ENCODE assay signal across 9 mouse cellular contexts in the genomic region with DNA sequence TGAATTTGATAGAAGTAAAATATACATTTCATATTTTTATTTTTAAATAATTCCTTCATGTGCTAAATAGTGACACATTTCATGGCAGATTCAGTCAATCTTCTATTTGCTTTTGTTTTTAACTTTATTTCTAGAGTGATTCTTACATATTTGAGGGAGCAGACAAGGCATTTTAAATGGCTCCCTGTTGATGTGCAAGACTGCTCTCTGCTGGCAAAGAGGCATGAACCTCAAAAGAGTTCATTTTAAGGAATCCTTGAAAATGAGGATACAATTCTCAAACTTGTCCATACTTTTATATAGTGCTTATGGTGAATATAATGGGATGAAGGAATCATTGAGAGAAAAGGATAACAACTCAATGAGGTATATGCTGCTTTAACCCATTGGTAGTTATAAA.
DNase-seq lines count a peak whose midpoint lies in the region; ATAC-seq and TF ChIP-seq lines count a peak whose summit lies in the region.
"Had no signal": no experiment of that assay in that cellular context is flagged by ENCODE, and none has a peak within 500 bp of the region (broad histone marks: within the 10 kb centered on the region; RNA-seq: fewer than 3 reads in every experiment).

No protein-coding gene starts in this region.

- H3K9me3 ChIP-seq in kidney, embryonic 14.5 days (ENCODE audit: control insufficient read depth, low read length): no peaks in the 10 kb centered on the region
- no peaks in the 10 kb centered on the region for H3K9me3 ChIP-seq in midbrain, postnatal 0 days (ENCODE audit: low read length)
- no peaks in the 10 kb centered on the region for H3K9me3 ChIP-seq in midbrain, embryonic 11.5 days (ENCODE audit: control insufficient read depth, low read length)
- no peaks in the 10 kb centered on the region for H3K9me3 ChIP-seq in stomach, postnatal 0 days (ENCODE audit: control insufficient read depth, low read length)

- no peaks in the 10 kb centered on the region for H3K27me3 ChIP-seq in kidney, adult 2 months (replicated peaks; ENCODE audit: control insufficient read depth, insufficient read depth, low read length)
- H3K27me3 ChIP-seq in kidney, embryonic 14.5 days (ENCODE audit: control insufficient read depth, insufficient read depth, low read length): no peaks in the 10 kb centered on the region
- no peaks in the 10 kb centered on the region for H3K27me3 ChIP-seq in midbrain, postnatal 0 days (ENCODE audit: insufficient read depth, low read length)
- H3K27me3 ChIP-seq in midbrain, embryonic 11.5 days (ENCODE audit: control insufficient read depth, insufficient read depth, low read length): no peaks in the 10 kb centered on the region
- no peaks in the 10 kb centered on the region for H3K27me3 ChIP-seq in stomach, postnatal 0 days (ENCODE audit: control insufficient read depth, insufficient read depth, low read length)

- no peaks in the 10 kb centered on the region for H3K36me3 ChIP-seq in kidney, adult 2 months (ENCODE audit: control insufficient read depth, insufficient read depth, low read length)
- no peaks in the 10 kb centered on the region for H3K36me3 ChIP-seq in kidney, embryonic 14.5 days (ENCODE audit: control insufficient read depth, insufficient read depth, low read length)
- no peaks in the 10 kb centered on the region for H3K36me3 ChIP-seq in midbrain, postnatal 0 days (ENCODE audit: insufficient read depth, low read length)
- H3K36me3 ChIP-seq in midbrain, embryonic 11.5 days (ENCODE audit: control insufficient read depth, insufficient read depth, low read length): no peaks in the 10 kb centered on the region
- H3K36me3 ChIP-seq in stomach, postnatal 0 days (ENCODE audit: control insufficient read depth, insufficient read depth, low read length): no peaks in the 10 kb centered on the region

- no peak for TF ChIP-seq CTCF in kidney, adult 2 months (conservative IDR thresholded peaks at IDR 0.05; ENCODE audit: insufficient read depth, insufficient read length, low read depth, low read length)
- peak; percentile 86 for TF ChIP-seq CTCF in midbrain, postnatal 0 days (IDR thresholded peaks at IDR 0.05)
- peak; percentile 78 for TF ChIP-seq CTCF in stomach, postnatal 0 days (IDR thresholded peaks at IDR 0.05; ENCODE audit: low read depth)

- no peak for TF ChIP-seq EP300 in stomach, postnatal 0 days (optimal IDR thresholded peaks at IDR 0.05)

- no peak overlapping the region for H3K4me3 ChIP-seq in kidney, adult 2 months (ENCODE audit: insufficient read depth, low read depth, low read length)
- no peak overlapping the region for H3K4me3 ChIP-seq in kidney, embryonic 14.5 days (ENCODE audit: low read length)
- no peak overlapping the region for H3K4me3 ChIP-seq in midbrain, postnatal 0 days (ENCODE audit: low read depth, low read length)
- H3K4me3 ChIP-seq in midbrain, embryonic 11.5 days (ENCODE audit: low read depth, low read length): no peak overlapping the region
- H3K4me3 ChIP-seq in stomach, postnatal 0 days (ENCODE audit: low read depth, low read length): no peak overlapping the region

- H3K4me2 ChIP-seq in kidney, embryonic 14.5 days (replicated peaks; ENCODE audit: low read depth, low read length): no peak overlapping the region
- no peak overlapping the region for H3K4me2 ChIP-seq in midbrain, postnatal 0 days (ENCODE audit: low read depth, low read length, poor library complexity, severe bottlenecking)
- no peak overlapping the region for H3K4me2 ChIP-seq in midbrain, embryonic 11.5 days
- H3K4me2 ChIP-seq in stomach, postnatal 0 days (replicated peaks; ENCODE audit: low read depth): no peak overlapping the region

- DNase-seq in adrenal gland, postnatal 25 days: peak; percentile 2
- no peak for DNase-seq in adrenal gland, adult 8-10 months
- peak; percentile 5 for DNase-seq in kidney, adult 2 months
- DNase-seq in midbrain, postnatal 0 days (ENCODE audit: low spot score): peak; percentile 62
- no peak for DNase-seq in midbrain, embryonic 11.5 days (ENCODE audit: low spot score, missing footprints)
- no peak for DNase-seq in stomach, postnatal 0 days (ENCODE audit: low spot score)
- DNase-seq in cerebellum, postnatal 25 days: no peak
- DNase-seq: B cell, adult 2 months had no signal

- H3K4me1 ChIP-seq in kidney, adult 2 months (ENCODE audit: control insufficient read depth, insufficient read depth, low read length): no peaks in the 10 kb centered on the region
- H3K4me1 ChIP-seq in kidney, embryonic 14.5 days (ENCODE audit: control insufficient read depth, insufficient read depth, low read length): no peaks in the 10 kb centered on the region
- H3K4me1 ChIP-seq in midbrain, postnatal 0 days (ENCODE audit: insufficient read depth, low read length): no peaks in the 10 kb centered on the region
- no peaks in the 10 kb centered on the region for H3K4me1 ChIP-seq in midbrain, embryonic 11.5 days (ENCODE audit: control insufficient read depth, insufficient read depth, low read length)
- H3K4me1 ChIP-seq in stomach, postnatal 0 days (replicated peaks; ENCODE audit: control insufficient read depth, insufficient read depth): no peaks in the 10 kb centered on the region

- H3K9ac ChIP-seq in kidney, embryonic 14.5 days (ENCODE audit: low read depth, low read length): no peak overlapping the region
- no peak overlapping the region for H3K9ac ChIP-seq in midbrain, postnatal 0 days (replicated peaks; ENCODE audit: low read length, poor library complexity, severe bottlenecking)
- no peak overlapping the region for H3K9ac ChIP-seq in midbrain, embryonic 11.5 days (ENCODE audit: low read length)
- H3K9ac ChIP-seq in stomach, postnatal 0 days (ENCODE audit: low read length): no peak overlapping the region

- H3K27ac ChIP-seq in kidney, adult 2 months (ENCODE audit: insufficient read depth, low read depth, low read length): no peak overlapping the region
- H3K27ac ChIP-seq in kidney, embryonic 14.5 days (ENCODE audit: low read depth, low read length): no peak overlapping the region
- no peak overlapping the region for H3K27ac ChIP-seq in midbrain, postnatal 0 days (ENCODE audit: low read depth, low read length)
- no peak overlapping the region for H3K27ac ChIP-seq in midbrain, embryonic 11.5 days (ENCODE audit: low read depth, low read length)
- H3K27ac ChIP-seq in stomach, postnatal 0 days (replicated peaks): no peak overlapping the region

- ATAC-seq in kidney, embryonic 14.5 days (ENCODE audit: low FRiP score, low TSS enrichment): no peak
- ATAC-seq in midbrain, postnatal 0 days (ENCODE audit: low FRiP score): no peak
- ATAC-seq in midbrain, embryonic 11.5 days (ENCODE audit: low FRiP score): no peak
- no peak for ATAC-seq in stomach, postnatal 0 days (ENCODE audit: low FRiP score, low TSS enrichment)

- no peak for TF ChIP-seq POLR2A in kidney, adult 2 months (IDR thresholded peaks at IDR 0.05; ENCODE audit: low read depth, low read length)

Comparison
In these comparisons a context has a peak if more than half of its experiments do, and no peak if none do; other contexts are left out.
1. DNase-seq: peak in adrenal gland, postnatal 25 days (single experiment), kidney, adult 2 months (single experiment) and midbrain, postnatal 0 days (single experiment); none in adrenal gland, adult 8-10 months (single experiment), midbrain, embryonic 11.5 days (single experiment), stomach, postnatal 0 days (single experiment) and cerebellum, postnatal 25 days (0 of 2).